Mouse (Mus musculus): ENCODE data around the gene Slc22a23. TPM values are rescaled to one million over a fixed set of nuclear protein-coding genes. Genes with fewer than 3 reads are reported as not detected.

Gene Slc22a23
- polyA plus RNA-seq, 2 experiments from 2014 or later, result 0.32 to 0.46 TPM

DNA sequence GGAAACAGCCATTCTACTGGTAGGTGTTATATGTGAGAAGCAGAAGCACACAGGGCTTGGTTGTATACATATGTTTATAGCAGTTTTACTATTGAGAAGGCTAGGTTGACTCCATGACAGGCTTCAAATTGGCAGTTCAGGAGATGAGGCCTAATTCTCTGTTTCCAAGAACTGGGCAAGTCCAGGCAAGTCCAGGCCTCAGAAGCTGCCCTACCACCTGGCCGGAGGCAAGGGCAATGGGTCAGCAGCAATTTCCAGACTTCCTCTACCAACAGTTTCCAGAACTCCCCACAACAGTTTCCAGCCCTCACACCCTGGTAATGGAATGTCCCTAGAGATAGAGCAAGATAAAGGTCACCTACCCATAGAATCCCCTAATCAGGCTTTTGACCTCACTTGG is 185.1 kb downstream of the Slc22a23 start:
- ATAC-seq, result no peak

GRCm38 (mm10) chr13:34157596-34158157 is 187.3 kb downstream of the Slc22a23 start:
- no peak for ATAC-seq

- no peak for ATAC-seq
Observed at GRCm38 (mm10) chr13:34156840-34157185, 188.2 kb downstream of the Slc22a23 start.

GRCm38 (mm10) chr13:34156133-34156839 is 188.7 kb downstream of the Slc22a23 start:
- ATAC-seq, result no peak

DNA sequence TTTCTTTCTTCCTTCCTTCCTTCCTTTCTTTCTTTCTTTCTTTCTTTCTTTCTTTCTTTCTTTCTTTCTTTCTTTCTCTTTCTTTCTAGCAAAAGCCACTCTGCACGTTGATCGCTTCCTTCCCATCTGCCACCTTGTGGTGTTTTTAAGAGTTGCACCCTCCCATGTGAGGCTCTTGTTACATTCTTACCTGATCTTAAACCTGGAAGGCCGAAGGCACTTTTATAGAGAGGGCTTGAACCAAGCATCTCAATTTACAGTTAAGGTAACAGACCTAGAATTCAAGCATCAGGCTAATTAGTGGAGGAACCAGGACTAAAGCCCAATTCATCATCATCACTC is 190.1 kb downstream of the Slc22a23 start:
- ATAC-seq, result peak; percentile 79

DNA sequence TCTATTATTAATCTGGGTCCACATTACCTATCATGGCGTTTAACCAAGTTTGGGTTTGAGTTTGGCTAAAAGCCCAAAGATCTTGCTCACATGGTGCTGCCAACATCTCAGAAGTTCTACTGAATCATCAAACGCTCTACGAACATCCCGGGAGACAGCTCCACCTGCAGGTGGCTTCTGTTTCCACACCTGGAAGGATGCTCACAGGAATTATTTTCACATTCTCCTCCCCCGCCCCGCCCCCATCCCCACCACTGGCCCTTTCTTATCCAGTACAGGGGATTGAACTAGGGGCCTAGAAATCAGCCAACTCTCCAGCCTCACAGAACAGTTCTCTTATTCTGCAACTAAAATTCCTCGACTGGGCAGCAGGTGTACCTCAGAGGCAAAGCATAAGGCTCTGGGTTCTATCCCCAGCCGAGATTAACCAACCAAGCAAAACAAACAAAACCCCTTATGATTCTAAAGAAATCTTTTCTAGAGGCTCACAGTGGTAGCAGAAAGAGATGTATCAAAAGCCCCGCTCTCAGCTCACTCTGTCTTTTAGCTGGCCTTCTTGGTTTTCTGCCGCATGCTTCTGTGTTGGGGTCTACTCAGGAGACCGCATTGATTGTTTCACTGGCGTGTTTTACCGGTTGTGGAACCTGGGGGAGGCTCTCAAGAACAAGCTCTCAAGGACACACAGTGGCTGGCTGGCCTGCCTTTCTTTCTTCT is 190.6 kb downstream of the Slc22a23 start:
- peak; percentile 83 for ATAC-seq

- no peak for ATAC-seq
Observed at GRCm38 (mm10) chr13:34153254-34154011, 191.5 kb downstream of the Slc22a23 start.

GRCm38 (mm10) chr13:34152695-34153094 is 192.3 kb downstream of the Slc22a23 start:
- ATAC-seq, result no peak

DNA sequence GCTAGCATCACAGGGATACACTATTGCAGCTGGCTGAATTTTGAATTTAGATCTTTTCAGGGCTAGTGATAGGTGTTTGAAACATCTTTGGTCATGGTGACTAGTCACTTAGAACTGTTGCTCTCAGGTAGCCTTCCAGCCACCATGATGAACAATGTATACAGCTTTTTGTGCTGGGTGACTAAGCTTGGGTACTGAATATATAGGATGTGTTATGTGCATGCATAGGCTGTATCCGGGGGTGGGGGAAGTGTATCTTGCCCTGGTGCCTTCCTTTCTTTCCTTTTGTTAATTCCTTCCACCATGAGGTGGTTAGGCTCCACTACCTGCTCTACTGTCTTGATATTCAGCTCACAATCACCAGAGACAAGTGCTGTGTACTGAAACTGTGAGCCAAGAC is 193.6 kb downstream of the Slc22a23 start:
- no peak for ATAC-seq

DNA sequence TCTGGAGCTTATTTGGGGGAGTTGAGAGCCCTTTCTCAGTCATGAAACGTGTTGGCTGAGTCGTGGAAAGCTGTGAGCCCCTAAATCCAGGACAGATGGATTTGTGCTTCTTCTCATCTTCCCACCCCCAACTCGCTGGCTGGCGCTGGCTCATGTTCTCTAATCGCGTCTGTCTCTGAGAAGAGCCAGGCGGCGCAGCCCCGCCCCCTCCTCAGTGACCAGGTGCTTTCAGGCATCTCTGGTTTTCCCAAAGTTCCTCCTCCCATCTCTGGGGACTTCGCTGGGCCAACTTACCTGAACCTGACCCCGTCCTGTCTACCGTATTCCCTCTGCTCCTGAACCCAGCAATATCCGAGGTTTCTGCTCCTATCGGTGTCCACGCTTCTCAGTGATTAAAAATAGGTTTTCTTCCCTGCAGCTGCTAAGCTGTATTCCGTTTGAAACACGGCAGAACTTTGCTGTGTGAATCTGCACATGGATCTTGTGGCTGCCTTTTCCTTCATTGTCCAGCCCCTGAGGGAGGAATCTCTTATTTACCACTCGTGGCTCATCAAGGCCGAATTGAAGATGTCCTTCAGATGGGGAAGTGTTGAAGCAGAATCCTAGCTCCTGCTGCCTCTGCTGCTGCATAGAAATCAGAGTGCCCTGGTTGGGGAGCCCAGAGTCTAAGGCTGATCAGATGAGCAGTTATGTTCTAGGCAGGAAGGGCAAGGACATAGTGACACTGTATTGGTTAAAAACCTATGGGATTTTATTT is 194.5 kb downstream of the Slc22a23 start:
- no peak for ATAC-seq

- no peak for ATAC-seq
Observed at GRCm38 (mm10) chr13:34149463-34150176, 195.4 kb downstream of the Slc22a23 start.

DNA sequence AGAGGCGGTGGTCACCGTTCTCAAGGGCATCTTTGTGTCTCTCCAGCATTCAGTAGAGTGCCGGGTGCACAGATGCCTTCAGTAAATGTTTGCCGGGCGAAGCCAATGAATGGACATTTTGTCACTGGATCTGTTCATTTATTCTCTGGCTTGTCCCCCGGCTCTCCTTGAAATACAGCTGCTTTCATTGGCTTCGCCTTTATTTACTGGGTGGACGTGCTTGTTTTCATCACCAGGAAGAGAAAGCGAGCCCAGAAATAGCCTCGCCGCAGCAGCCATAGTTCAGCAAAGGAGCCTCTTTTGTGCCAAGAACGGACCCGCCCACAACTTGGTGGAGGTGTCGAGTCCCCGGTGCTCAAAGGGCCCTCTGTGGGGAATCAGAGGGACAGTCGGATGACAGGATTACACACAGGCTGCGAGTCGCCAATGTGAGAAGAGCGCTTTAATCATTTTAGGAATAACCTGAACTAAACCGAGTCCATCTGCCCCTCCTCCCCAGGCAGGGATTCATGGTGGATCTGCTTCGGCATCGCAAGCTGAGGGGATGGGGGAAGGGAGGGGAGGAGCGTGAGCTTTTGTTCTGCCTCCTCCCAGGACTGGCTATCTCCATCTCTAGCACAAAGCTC is 196.1 kb downstream of the Slc22a23 start:
- ATAC-seq, result peak; percentile 83

GRCm38 (mm10) chr13:34148181-34148580 is 196.8 kb downstream of the Slc22a23 start:
- ATAC-seq, result no peak

DNA sequence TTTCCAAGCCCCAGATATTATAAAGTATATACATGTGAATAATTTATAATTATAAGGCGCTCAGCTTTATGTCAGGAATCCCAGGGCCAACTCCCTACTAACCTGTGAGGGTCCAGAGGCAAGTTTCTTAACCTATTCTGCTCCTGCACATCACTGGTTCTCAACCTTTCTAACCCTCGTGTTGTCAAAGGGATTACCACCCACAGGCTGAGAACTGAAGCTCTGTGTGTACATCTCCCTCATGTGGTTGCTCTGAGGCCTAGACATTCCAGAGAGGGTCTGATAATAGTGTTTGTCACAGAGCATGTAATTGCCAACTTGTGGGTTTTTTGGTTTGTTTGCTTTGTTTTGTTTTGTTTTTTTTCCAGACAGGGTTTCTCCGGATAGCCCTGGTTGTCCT is 198.1 kb downstream of the Slc22a23 start:
- ATAC-seq, result no peak

- no peak for ATAC-seq
Observed at GRCm38 (mm10) chr13:34143389-34143788, 201.6 kb downstream of the Slc22a23 start.

DNA sequence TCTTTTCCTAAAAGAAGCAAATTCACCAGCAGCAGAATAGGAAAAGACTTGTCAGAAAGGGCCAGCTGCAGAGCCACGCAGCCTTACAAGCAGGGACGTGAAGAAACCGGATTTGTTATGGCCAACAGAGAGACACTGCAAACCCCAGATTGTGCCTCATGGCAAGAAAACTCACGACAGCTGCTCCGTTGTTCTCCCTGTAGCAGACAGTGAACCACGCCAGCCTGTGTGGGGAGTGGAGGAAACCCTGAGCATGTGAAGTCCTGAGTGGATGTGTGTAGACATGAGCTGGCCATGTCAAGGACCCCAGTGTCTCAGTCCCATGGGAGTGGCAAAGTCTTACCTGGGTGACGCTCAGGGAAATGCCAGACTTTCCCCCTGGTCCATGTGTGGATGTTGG is 208.4 kb downstream of the Slc22a23 start:
- no peak for ATAC-seq

DNA sequence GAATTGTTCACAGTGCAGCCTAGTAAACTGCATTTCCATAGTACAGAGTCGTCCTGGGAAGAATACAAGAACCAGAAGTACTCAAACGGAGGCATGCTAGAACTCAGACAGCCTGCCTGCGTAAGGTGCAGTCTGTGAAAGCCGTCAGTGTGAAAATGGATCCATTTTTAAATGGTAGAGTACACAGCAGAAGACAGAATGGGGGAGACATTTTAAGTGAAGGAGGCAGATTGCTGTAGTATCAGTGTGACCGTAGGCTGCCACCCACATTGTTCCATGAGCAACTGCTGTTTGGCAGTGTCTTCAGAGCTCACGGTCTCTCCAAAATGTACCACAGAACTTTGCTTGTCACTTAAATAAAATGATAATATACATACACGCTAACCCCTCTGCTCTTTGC is 210.7 kb downstream of the Slc22a23 start:
- no peak for ATAC-seq

- no peak for ATAC-seq
Observed at GRCm38 (mm10) chr13:34133326-34134071, 211.5 kb downstream of the Slc22a23 start.

- ATAC-seq, result no peak
Observed at GRCm38 (mm10) chr13:34132875-34133274, 212.1 kb downstream of the Slc22a23 start.

GRCm38 (mm10) chr13:34132299-34132698 is 212.7 kb downstream of the Slc22a23 start:
- ATAC-seq, result no peak

GRCm38 (mm10) chr13:34131708-34132060 is 213.3 kb downstream of the Slc22a23 start:
- peak; percentile 63 for ATAC-seq
